Mouse (Mus musculus) neural tube, embryonic 14.5 days (tissue): Measurements from ENCODE around the gene Smok3a. TPM values are rescaled to one million over a fixed set of nuclear protein-coding genes. Genes with fewer than 3 reads are reported as not detected.
"Not testable (repeated sequence)": the region's sequence is repeated elsewhere in the genome, so short reads cannot be mapped to it uniquely, and the experiment has no call there.

ENCODE experiments used
- ATAC-seq: fragments of 200-750 bp; cut with Nextera tagmentation; 2 replicates; pipeline ENCODE4 v1.8.0; 2017; ENCODE audit warnings: low read depth, mild to moderate bottlenecking, moderate TSS enrichment, moderate library complexity
- H3K27ac ChIP-seq: fragments of 300-500 bp; sonication (generic); 2 replicates; pipeline ENCODE4 v1.5.1; 2014; ENCODE audit warnings: low read depth, mild to moderate bottlenecking, control low read depth, low read length, moderate library complexity, mixed read lengths
- H3K27me3 ChIP-seq: fragments of 300-500 bp; sonication (generic); 2 replicates; pipeline ENCODE4 v1.6.1; 2014; ENCODE audit warnings: low read length; ENCODE audit not compliant: control insufficient read depth, insufficient read depth
- H3K36me3 ChIP-seq: fragments of 300-500 bp; sonication (generic); 2 replicates; pipeline ENCODE4 v1.6.1; 2014; ENCODE audit warnings: low read length, mixed read lengths; ENCODE audit not compliant: control insufficient read depth, insufficient read depth
- H3K4me1 ChIP-seq: fragments of 300-500 bp; sonication (generic); 2 replicates; pipeline ENCODE4 v1.6.1; 2014; ENCODE audit warnings: low read length; ENCODE audit not compliant: control insufficient read depth, insufficient read depth
- H3K4me2 ChIP-seq: fragments of 300-500 bp; sonication (generic); 2 replicates; pipeline ENCODE4 v1.6.1; 2014; ENCODE audit warnings: mild to moderate bottlenecking, low read depth, low read length, control low read depth
- H3K4me3 ChIP-seq: fragments of 300-500 bp; sonication (generic); 2 replicates; pipeline ENCODE4 v1.5.1; 2014; ENCODE audit warnings: low read depth, low read length, control low read depth, mixed read lengths
- H3K9ac ChIP-seq: fragments of 300-500 bp; sonication (generic); replicated peaks from 2 replicates; pipeline ENCODE4 v1.6.1; 2014; ENCODE audit warnings: low read depth, mild to moderate bottlenecking, control low read depth, low read length, mixed read lengths
- H3K9me3 ChIP-seq: fragments of 300-500 bp; sonication (generic); 2 replicates; pipeline ENCODE4 v1.6.1; 2016; ENCODE audit warnings: low read length; ENCODE audit not compliant: control insufficient read depth
- WGBS: fragments of 180-500 bp; shearing (Covaris S2); extraction: QIAGEN DNeasy Blood & Tissue Kit; methylation state at CpG from one replicate; pipeline ENCODE4 v1.1.7; 2014; 5-methylcytosine and 5-hydroxymethylcytosine counted together
- polyA plus RNA-seq: library from polyadenylated mRNA; unstranded; fragments of >200 nt; fragmentation: Nextera tagmentation; extraction: Ambion mirVana; gene quantifications from 2 replicates; pipeline ENCODE4 v1.2.1, GENCODE M21; 2014

Smok3a gene
- polyA plus RNA-seq: not detected in 2 replicates

GRCm38 (mm10) chr5:138020961-138021479, at the start of gene Smok3a, which contains the start of gene Smok3b:
Gene Smok3a (plus strand): TSS chr5:138021261.
Gene Smok3b (plus strand): TSS chr5:138021429.
- not testable (repeated sequence) for H3K36me3 ChIP-seq, H3K27me3 ChIP-seq, H3K9me3 ChIP-seq, ATAC-seq, H3K9ac ChIP-seq, H3K4me2 ChIP-seq, H3K4me1 ChIP-seq, H3K27ac ChIP-seq, H3K4me3 ChIP-seq
- 81% methylated on average over 3 of the region's 7 CpGs for WGBS

DNA sequence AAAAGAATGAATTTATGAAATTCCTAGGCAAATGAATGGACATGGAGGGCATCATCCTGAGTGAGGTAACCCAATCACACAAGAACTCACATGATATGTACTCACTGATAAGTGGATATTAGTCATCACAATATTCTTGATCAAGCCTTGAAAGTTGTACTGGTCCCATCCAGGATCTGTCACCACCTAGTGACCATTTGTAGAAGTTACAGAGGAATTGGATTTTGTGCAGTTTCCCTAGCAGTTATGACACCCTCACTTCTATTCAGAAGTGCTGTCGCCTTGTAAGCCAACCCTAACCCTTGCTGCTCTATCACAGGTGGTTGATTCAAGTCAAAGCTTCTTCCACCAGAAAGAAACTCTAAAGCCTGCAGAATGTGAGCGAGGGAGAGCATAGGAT, 47.9 kb upstream of the Smok3a start:
- no peak overlapping the region for H3K9ac ChIP-seq
- no peaks in the 10 kb centered on the region for H3K36me3 ChIP-seq
- no peaks in the 10 kb centered on the region for H3K27me3 ChIP-seq
- ATAC-seq: no peak
- 77% methylated on average over 2 of the region's 2 CpGs for WGBS
- H3K9me3 ChIP-seq: no peaks in the 10 kb centered on the region
- H3K27ac ChIP-seq: no peak overlapping the region
- H3K4me1 ChIP-seq: no peaks in the 10 kb centered on the region
- no peak overlapping the region for H3K4me3 ChIP-seq
- H3K4me2 ChIP-seq: no peak overlapping the region

GRCm38 (mm10) chr5:137973738-137974137, 47.3 kb upstream of the Smok3a start:
- ATAC-seq: no peak
- Histone ChIP-seq H3K9ac (no peak overlapping the region), H3K36me3 (no peaks in the 10 kb centered on the region), H3K4me1 (no peaks in the 10 kb centered on the region), H3K27me3 (no peaks in the 10 kb centered on the region), H3K4me2 (no peak overlapping the region), H3K9me3 (no peaks in the 10 kb centered on the region), H3K27ac (no peak overlapping the region), H3K4me3 (no peak overlapping the region)
- 65% methylated on average over 3 of the region's 3 CpGs for WGBS

DNA sequence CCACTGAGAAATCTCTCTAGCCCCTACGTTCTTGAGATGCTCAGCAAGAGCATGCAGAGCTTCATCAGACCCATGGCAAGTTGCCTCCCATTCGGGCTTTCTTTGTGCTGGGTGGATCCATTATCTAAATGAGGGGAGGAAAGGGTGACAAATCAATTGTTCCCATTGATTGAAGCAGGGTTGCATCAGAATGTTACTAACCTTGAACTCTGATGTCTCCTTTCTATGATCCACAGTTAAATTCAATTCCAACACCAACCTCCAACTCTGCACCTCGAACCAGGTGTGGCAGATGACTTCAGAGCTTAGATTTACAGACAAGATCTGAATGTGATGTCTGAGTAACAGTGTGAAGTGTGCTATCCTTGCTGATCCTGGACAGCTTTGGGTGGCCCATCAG, 46.3 kb upstream of the Smok3a start:
- no peaks in the 10 kb centered on the region for H3K36me3 ChIP-seq
- H3K27me3 ChIP-seq: no peaks in the 10 kb centered on the region
- H3K9ac ChIP-seq: no peak overlapping the region
- H3K4me1 ChIP-seq: no peaks in the 10 kb centered on the region
- WGBS: 62% methylated on average over 3 of the region's 3 CpGs
- no peak for ATAC-seq
- H3K27ac ChIP-seq: no peak overlapping the region
- no peaks in the 10 kb centered on the region for H3K9me3 ChIP-seq
- no peak overlapping the region for H3K4me3 ChIP-seq
- no peak overlapping the region for H3K4me2 ChIP-seq

DNA sequence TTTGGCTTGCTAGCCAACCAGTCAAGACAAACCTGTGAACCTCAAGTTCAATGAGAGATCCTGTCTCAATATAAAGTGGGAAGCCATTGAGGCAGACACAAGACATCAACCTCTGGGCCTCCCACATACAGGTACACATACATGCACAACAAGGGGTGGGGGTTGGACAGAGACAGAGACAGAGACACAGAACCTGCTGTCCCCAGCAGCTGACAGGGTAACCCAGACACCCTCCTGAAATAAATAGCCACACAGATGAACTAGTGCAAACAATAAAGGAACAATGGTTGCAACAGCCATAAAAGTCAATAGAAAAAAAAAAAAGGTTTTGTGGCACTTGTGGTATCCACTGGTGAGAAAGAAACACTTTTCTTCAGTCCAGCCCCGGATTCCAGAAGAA, 45.6 kb upstream of the Smok3a start:
- Histone ChIP-seq H3K27ac (no peak overlapping the region), H3K4me2 (no peak overlapping the region), H3K36me3 (no peaks in the 10 kb centered on the region), H3K9me3 (no peaks in the 10 kb centered on the region), H3K4me1 (no peaks in the 10 kb centered on the region), H3K4me3 (no peak overlapping the region), H3K27me3 (no peaks in the 10 kb centered on the region), H3K9ac (no peak overlapping the region)
- no peak for ATAC-seq
- 44% methylated on average over 1 of the region's 1 CpGs for WGBS

DNA sequence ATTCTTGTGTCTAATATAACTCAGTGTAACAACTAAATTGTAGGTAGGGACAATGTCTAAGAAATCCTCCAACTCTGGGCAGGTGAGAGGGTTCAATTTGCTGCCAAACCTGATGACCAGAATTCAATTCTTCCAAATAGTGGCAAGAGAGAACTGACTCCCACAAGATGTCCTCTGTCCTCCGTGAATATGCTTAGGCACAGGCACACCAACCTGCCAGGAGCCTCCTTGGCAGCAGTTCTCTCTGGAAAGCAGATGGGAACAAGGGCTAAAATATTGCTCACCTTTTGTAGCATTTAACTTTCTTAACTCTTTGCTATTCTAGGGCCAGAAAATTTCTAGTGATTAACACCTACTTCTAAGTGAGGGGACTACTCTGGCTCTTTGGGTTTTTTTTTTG, 43.8 kb upstream of the Smok3a start:
- H3K27me3 ChIP-seq: no peaks in the 10 kb centered on the region
- ATAC-seq: no peak
- no peak overlapping the region for H3K4me2 ChIP-seq
- no peak overlapping the region for H3K4me3 ChIP-seq
- no peaks in the 10 kb centered on the region for H3K9me3 ChIP-seq
- no peak overlapping the region for H3K27ac ChIP-seq
- 53% methylated on average over 1 of the region's 1 CpGs for WGBS
- no peaks in the 10 kb centered on the region for H3K4me1 ChIP-seq
- H3K36me3 ChIP-seq: no peaks in the 10 kb centered on the region
- no peak overlapping the region for H3K9ac ChIP-seq

- no peak overlapping the region for H3K4me2 ChIP-seq
- no peaks in the 10 kb centered on the region for H3K36me3 ChIP-seq
- no peaks in the 10 kb centered on the region for H3K4me1 ChIP-seq
- no peak overlapping the region for H3K9ac ChIP-seq
- H3K27me3 ChIP-seq: no peaks in the 10 kb centered on the region
- ATAC-seq: no peak
- WGBS: 80% methylated on average over 2 of the region's 2 CpGs
- H3K9me3 ChIP-seq: no peaks in the 10 kb centered on the region
- no peak overlapping the region for H3K27ac ChIP-seq
- H3K4me3 ChIP-seq: no peak overlapping the region
These were observed 42.0 kb upstream of the Smok3a start for GRCm38 (mm10) chr5:137979081-137979480.

DNA sequence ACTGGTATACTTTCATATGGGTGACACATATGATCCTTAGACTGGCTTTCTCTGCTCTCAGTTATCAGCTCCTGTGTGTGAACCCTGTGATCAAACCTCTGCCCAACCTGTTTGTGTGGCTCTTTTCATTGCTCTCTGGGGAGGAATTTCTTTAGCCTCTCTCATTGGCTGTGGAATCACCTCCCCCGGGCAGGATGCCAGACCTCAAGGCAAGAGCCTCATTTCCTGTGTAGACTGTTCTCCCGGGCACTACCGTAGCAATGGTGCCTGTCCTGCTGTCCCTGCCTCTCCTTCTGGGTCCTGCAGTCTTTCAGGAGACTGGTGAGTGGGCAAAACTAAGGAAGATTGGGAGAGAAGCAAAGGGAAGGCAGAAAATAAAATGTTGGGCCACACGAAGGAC, 39.8 kb upstream of the Smok3a start, which contains the start of gene Azgp1:
Gene Azgp1 (plus strand): TSS at position 221 of the 400 bp plus-strand sequence.
- no peaks in the 10 kb centered on the region for H3K27me3 ChIP-seq
- no peak for ATAC-seq
- H3K27ac ChIP-seq: no peak within 1 kb of the TSS
- H3K36me3 ChIP-seq: no peaks in the 10 kb centered on the region
- WGBS: 79% methylated on average over 4 of the region's 4 CpGs
- H3K4me1 ChIP-seq: no peaks in the 10 kb centered on the region
- no peak within 1 kb of the TSS for H3K4me2 ChIP-seq
- H3K9ac ChIP-seq: no peak within 1 kb of the TSS
- no peak within 1 kb of the TSS for H3K4me3 ChIP-seq
- H3K9me3 ChIP-seq: no peaks in the 10 kb centered on the region

DNA sequence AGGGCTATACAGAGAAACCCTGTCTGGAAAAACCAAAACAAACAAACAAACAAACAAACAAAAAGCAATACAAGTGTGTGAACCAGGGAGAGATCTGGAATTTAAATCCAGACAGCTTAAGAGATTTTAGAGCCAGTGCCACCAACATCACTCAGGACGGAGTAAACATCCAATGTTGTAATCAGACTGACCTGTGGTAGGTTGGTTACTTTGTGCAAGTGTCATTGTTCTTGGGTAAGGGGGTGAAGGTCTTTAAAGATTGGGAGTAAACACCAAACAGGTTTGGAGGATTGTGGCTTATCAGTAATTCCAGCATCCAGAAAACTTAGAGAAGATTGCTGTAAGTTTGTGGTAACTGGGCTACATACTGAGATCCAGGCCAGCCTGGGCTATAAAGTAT, 34.7 kb upstream of the Smok3a start:
- no peak for ATAC-seq
- H3K4me2 ChIP-seq: no peak overlapping the region
- H3K4me1 ChIP-seq: no peaks in the 10 kb centered on the region
- no peaks in the 10 kb centered on the region for H3K36me3 ChIP-seq
- H3K27ac ChIP-seq: no peak overlapping the region
- 100% methylated on average over 1 of the region's 1 CpGs for WGBS
- no peak overlapping the region for H3K4me3 ChIP-seq
- no peaks in the 10 kb centered on the region for H3K9me3 ChIP-seq
- no peaks in the 10 kb centered on the region for H3K27me3 ChIP-seq
- no peak overlapping the region for H3K9ac ChIP-seq
